31 mouse cellular contexts compared by ENCODE assay signal in genomic region chr17:8302772-8303438, GRCm38 (mm10). TPM values are rescaled to one million over a fixed set of nuclear protein-coding genes. Genes with fewer than 3 reads are reported as not detected.
"Had no signal": no experiment of that assay in that cellular context is flagged by ENCODE, and none has a peak within 500 bp of the region (broad histone marks: within the 10 kb centered on the region; RNA-seq: fewer than 3 reads in every experiment).

No protein-coding gene starts in this region.

- H3K27me3 ChIP-seq: heart, embryonic 13.5 days; heart, embryonic 15.5 days; hindbrain, embryonic 15.5 days; kidney, embryonic 15.5 days; limb, embryonic 15.5 days; liver, embryonic 12.5 days had no signal

- H3K4me3 ChIP-seq: gastrocnemius, adult 2 months; heart, embryonic 13.5 days; heart, embryonic 15.5 days; hindbrain, embryonic 13.5 days; hindbrain, embryonic 15.5 days; kidney, embryonic 15.5 days; limb, embryonic 13.5 days; limb, embryonic 15.5 days; liver, embryonic 12.5 days had no signal

- H3K9ac ChIP-seq: heart, embryonic 13.5 days; heart, embryonic 15.5 days; hindbrain, embryonic 13.5 days; hindbrain, embryonic 15.5 days; kidney, embryonic 15.5 days; limb, embryonic 13.5 days; limb, embryonic 15.5 days; liver, embryonic 12.5 days; liver, embryonic 14.5 days had no signal

- H3K9me3 ChIP-seq: heart, embryonic 13.5 days; heart, embryonic 15.5 days; hindbrain, embryonic 13.5 days; hindbrain, embryonic 15.5 days; kidney, embryonic 15.5 days; limb, embryonic 13.5 days; limb, embryonic 15.5 days; liver, embryonic 12.5 days had no signal

- H3K4me2 ChIP-seq: heart, embryonic 11.5 days; heart, embryonic 13.5 days; heart, embryonic 15.5 days; hindbrain, embryonic 13.5 days; hindbrain, embryonic 15.5 days; kidney, embryonic 15.5 days; limb, embryonic 13.5 days; limb, embryonic 15.5 days; liver, embryonic 12.5 days had no signal

- DNase-seq: gastrocnemius, adult 2 months; gastrocnemius, postnatal 10 days; gastrocnemius, postnatal 25 days; heart, adult 18-20 months; heart, postnatal 14 days; heart, postnatal 36 days; kidney, adult 11 months; kidney, adult 2 months; kidney, adult 9 months; kidney, postnatal 14 days; kidney, postnatal 36 days; layer of hippocampus, adult 9-11 months; layer of hippocampus, postnatal 36 days; left cerebral cortex, postnatal 4 days had no signal

- H3K27ac ChIP-seq: gastrocnemius, adult 2 months; heart, embryonic 13.5 days; heart, embryonic 15.5 days; hindbrain, embryonic 13.5 days; hindbrain, embryonic 15.5 days; hindbrain, postnatal 0 days; kidney, embryonic 15.5 days; kidney, postnatal 0 days; limb, embryonic 13.5 days; limb, embryonic 15.5 days; liver, embryonic 12.5 days; liver, embryonic 14.5 days had no signal

- H3K4me1 ChIP-seq: heart, embryonic 13.5 days; hindbrain, embryonic 13.5 days; hindbrain, embryonic 15.5 days; kidney, embryonic 15.5 days; limb, embryonic 13.5 days; limb, embryonic 15.5 days; liver, embryonic 12.5 days had no signal

- ATAC-seq: hindbrain, postnatal 0 days; intestine, embryonic 16.5 days; liver, embryonic 12.5 days had no signal

- H3K36me3 ChIP-seq: heart, embryonic 15.5 days; limb, embryonic 15.5 days had no signal

RNA-seq across cellular contexts. Expression of gene Prr18, which starts 34.4 kb away (rescaled TPM):
- total RNA-seq: hematopoietic stem cell, adult 5-6 weeks had no signal
- polyA plus RNA-seq: heart, postnatal 0 days had no signal

RNA-seq across cellular contexts. Expression of gene T2, which starts 52.9 kb away (rescaled TPM):
- total RNA-seq: gastrocnemius, adult 2 months; gastrocnemius, postnatal 10 days; gastrocnemius, postnatal 25 days; gastrocnemius, postnatal 4 days; hematopoietic stem cell, adult 5-6 weeks; liver, adult 2 months had no signal
- polyA plus RNA-seq: liver, adult 2 months had no signal
